Mouse (Mus musculus) liver, embryonic 12.5 days (tissue): ENCODE measurements around the gene Tubg1. TPM values are rescaled to one million over a fixed set of nuclear protein-coding genes. Genes with fewer than 3 reads are reported as not detected.

ENCODE experiments used
- ATAC-seq: fragments of 200-750 bp; cut with Nextera tagmentation; 2 replicates; pipeline ENCODE4 v1.8.0; 2017; ENCODE audit warnings: moderate number of reproducible peaks, mild to moderate bottlenecking, moderate library complexity
- H3K27ac ChIP-seq: fragments of 300-500 bp; sonication (generic); 2 replicates; pipeline ENCODE4 v1.5.1; 2016; ENCODE audit warnings: mild to moderate bottlenecking
- H3K27me3 ChIP-seq: fragments of 300-500 bp; sonication (generic); replicated peaks from 2 replicates; pipeline ENCODE4 v1.6.1; 2016; ENCODE audit warnings: mild to moderate bottlenecking, moderate library complexity
- H3K36me3 ChIP-seq: fragments of 300-500 bp; sonication (generic); 2 replicates; pipeline ENCODE4 v1.6.1; 2016; ENCODE audit warnings: mild to moderate bottlenecking, moderate library complexity
- H3K4me1 ChIP-seq: fragments of 300-500 bp; sonication (generic); 2 replicates; pipeline ENCODE4 v1.6.1; 2016
- H3K4me2 ChIP-seq: fragments of 300-500 bp; sonication (generic); 2 replicates; pipeline ENCODE4 v1.6.1; 2016; ENCODE audit warnings: mild to moderate bottlenecking, moderate library complexity
- H3K4me3 ChIP-seq: fragments of 300-500 bp; sonication (generic); 2 replicates; pipeline ENCODE4 v1.5.1; 2016; ENCODE audit warnings: mild to moderate bottlenecking, moderate library complexity
- H3K9ac ChIP-seq: fragments of 300-500 bp; sonication (generic); 2 replicates; pipeline ENCODE4 v1.6.1; 2016; ENCODE audit warnings: mild to moderate bottlenecking, moderate library complexity
- H3K9me3 ChIP-seq: fragments of 300-500 bp; sonication (generic); replicated peaks from 2 replicates; pipeline ENCODE4 v1.6.1; 2016; ENCODE audit warnings: mild to moderate bottlenecking, moderate library complexity
- WGBS: fragments of 180-500 bp; shearing (Covaris S2); methylation state at CpG from one replicate; pipeline ENCODE4 v1.1.7; 2016; ENCODE audit not compliant: insufficient replicate concordance; 5-methylcytosine and 5-hydroxymethylcytosine counted together
- polyA plus RNA-seq: library from polyadenylated mRNA; unstranded; fragments of >200 nt; fragmentation: Nextera tagmentation; extraction: Ambion mirVana; gene quantifications from 2 replicates; pipeline ENCODE4 v1.2.1, GENCODE M21; 2016

Tubg1 gene
- polyA plus RNA-seq, 1 experiment from 2014 or later, result 59.6 TPM

DNA sequence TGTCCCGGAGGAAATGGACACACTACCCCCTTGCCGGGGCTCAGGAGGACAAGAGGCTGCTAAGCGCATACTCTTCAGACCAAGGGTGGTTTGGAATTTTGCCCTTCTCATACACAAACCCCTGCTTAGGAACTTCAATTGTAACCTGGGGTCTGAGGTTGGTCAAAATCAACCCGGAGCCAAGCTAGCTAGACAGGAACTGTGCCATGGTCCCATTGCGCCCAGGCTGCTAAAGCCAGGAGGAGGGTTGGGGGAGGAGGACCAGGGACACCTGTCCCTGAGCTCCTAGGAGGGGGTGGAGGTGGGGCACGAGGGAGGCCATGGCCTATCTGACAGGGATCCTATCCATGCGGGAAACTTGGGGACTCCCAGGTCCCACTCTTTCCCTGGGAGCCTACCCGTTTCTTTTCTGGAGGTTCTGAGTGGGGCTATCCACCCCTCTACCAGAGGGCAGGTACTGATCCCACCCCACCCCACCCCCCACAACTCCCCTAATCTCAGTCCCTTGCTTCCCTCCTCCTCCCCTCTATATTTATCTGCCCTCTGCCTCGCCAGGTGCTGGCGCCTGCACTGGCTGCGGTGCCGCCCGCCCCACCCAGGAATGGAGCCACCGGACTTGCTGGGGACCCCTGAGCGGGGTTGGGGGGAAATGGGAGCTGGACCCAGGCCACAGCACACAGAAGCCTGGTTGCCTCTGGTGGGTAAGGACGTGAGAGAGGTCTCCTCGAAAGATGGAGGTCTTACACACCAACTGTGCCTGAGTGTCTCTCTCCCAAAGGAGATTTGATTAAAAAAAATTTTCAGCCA is 49.8 kb downstream of the Tubg1 start:
- H3K4me1 ChIP-seq, result peaks cover 73% of the 10 kb centered on the region
- peak overlapping the region; percentile 47; the same call in 1 of the 2 replicates for H3K9ac ChIP-seq

DNA sequence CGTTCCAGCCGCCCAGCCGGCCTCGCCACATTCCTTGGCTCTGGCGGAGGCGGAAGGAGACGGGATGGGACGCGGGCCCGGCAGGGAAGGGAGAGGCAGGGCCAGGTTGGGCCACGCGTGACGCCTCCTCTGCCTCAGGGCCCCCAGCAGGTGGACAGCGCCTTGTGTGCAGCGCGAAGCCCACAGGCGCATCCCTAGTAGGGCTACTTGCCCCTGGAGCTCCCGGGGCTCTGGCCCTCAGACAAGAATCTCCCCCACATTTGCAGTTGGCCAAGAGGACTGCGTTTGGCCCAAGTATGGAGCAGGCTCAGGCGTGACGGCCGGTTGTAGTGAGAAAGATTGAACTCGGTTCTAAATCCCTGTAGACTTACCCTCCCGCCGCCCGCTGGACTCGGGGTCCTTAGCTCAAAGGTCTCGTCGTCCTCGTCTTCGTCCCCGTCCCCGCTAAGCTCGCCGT is 50.6 kb downstream of the Tubg1 start, which contains the start of gene Cntnap1:
Gene Cntnap1, plus strand, starts transcription at position 170 of the 457 bp plus-strand sequence.
- Histone ChIP-seq H3K9me3 (no peaks in the 10 kb centered on the region), H3K4me1 (peaks cover 73% of the 10 kb centered on the region), H3K27me3 (peaks cover 100% of the 10 kb centered on the region), H3K36me3 (peaks cover 9% of the 10 kb centered on the region; the same call in 1 of the 2 replicates), H3K27ac (peak within 1 kb of the TSS; percentile 18; the same call in 1 of the 2 replicates), H3K9ac (peak within 1 kb of the TSS; percentile 47), H3K4me2 (peak within 1 kb of the TSS; percentile 68), H3K4me3 (peak within 1 kb of the TSS; percentile 55)
- WGBS, result 1% methylated on average over 35 of the region's 35 CpGs
- no peak for ATAC-seq

More for the DNA sequence above, 49.8 kb downstream of the Tubg1 start:
- ATAC-seq, result no peak
- Histone ChIP-seq H3K4me2 (peak overlapping the region; percentile 68), H3K36me3 (peaks cover 9% of the 10 kb centered on the region; the same call in 1 of the 2 replicates), H3K9me3 (no peaks in the 10 kb centered on the region), H3K4me3 (peak overlapping the region; percentile 55), H3K27ac (no peak overlapping the region), H3K27me3 (peaks cover 100% of the 10 kb centered on the region)
- whole genome bisulfite sequencing, result 12% methylated on average over 17 of the region's 17 CpGs

DNA sequence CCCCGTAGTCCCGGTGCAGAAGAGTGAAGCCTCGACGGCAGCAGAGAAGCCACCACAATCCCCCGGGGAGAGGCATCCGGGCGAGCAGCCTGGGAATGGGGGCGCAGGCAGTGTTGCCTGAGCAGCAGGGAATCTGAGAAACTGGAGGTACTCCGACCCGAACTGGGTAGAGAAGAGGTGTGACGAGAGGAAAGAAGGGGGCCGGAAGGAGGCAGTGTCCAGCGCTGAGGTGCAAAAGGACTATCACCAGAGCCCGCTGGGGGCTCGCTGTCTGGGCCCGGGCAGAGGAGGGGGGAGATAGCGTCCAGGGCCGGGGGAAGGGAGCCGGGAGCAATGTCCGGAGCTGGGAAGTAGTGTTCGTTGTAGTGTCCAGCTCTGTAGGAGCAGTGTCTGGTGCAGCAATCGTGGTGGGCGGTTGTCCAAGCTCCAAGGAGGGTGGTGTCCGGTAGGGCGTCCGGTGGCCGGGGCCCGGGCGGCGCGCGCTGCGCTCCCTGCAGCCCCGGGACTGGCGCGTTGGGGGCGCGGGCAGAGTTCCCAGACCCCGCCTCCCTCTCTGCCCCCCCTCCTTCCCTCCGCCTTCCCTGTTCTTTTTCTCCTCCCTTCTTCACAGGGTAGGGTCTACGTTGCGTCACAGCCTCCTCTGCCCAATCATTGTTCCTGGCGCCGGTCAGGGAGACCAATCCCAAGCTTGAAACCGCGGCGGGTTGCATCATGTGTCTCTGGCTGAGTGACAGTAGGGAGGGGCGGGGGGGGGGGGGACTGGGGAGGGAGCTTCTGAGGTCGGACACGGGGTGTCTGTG is 51.3 kb downstream of the Tubg1 start, which contains the start of gene Plekhh3:
Gene Plekhh3, minus strand, starts transcription at position 541 of the 800 bp plus-strand sequence.
- Histone ChIP-seq H3K4me1 (peaks cover 74% of the 10 kb centered on the region), H3K9ac (peak within 1 kb of the TSS; percentile 47), H3K27ac (peak within 1 kb of the TSS; percentile 56), H3K27me3 (peaks cover 100% of the 10 kb centered on the region), H3K4me2 (peak within 1 kb of the TSS; percentile 68), H3K36me3 (peaks cover 9% of the 10 kb centered on the region; the same call in 1 of the 2 replicates), H3K4me3 (peak within 1 kb of the TSS; percentile 55), H3K9me3 (no peaks in the 10 kb centered on the region)
- peak; percentile 84 for ATAC-seq
- under 1% methylated on average over 50 of the region's 50 CpGs for WGBS

DNA sequence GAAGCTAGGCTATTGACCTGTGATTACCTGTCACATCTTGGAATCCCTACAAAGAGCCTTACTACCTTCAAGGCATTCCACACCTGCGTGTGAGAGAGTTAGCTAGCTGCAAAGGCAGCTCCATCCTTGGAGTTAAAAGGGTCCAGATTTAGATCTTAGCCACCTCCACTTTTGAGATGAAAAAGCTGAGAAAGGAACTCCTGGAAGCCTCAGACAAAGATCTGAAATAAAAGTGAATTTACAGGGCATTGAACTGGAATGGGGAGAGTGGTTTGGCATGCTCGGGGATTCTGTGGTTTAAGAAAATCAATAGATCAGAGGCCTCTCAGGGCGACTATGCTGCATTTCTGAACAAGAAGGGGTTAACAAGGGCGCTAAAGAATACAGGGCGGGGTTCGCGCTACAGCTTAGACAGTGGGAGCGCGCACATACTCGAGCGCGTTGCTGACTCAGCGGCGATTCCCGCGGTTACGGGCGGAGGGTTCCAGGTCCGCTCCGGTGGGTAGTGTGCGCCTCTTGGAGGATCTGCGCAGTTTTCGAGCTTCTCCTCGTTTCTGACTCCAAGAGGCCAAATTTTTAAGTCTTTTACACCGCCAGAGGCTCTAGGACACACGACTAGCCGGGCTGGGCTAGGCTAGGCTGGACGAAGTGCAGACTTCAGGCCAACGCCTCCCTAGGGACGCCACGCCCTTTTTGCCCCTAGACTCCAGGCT is 52.1 kb downstream of the Tubg1 start:
- Histone ChIP-seq H3K4me3 (peak overlapping the region; percentile 55), H3K9ac (peak overlapping the region; percentile 32; the same call in 1 of the 2 replicates), H3K27ac (peak overlapping the region; percentile 56), H3K9me3 (no peaks in the 10 kb centered on the region), H3K4me1 (peaks cover 83% of the 10 kb centered on the region), H3K27me3 (peaks cover 100% of the 10 kb centered on the region), H3K36me3 (peaks cover 9% of the 10 kb centered on the region; the same call in 1 of the 2 replicates), H3K4me2 (peak overlapping the region; percentile 68)
- WGBS, result under 1% methylated on average over 31 of the region's 31 CpGs
- no peak; the same call in 1 of the 2 replicates for ATAC-seq

DNA sequence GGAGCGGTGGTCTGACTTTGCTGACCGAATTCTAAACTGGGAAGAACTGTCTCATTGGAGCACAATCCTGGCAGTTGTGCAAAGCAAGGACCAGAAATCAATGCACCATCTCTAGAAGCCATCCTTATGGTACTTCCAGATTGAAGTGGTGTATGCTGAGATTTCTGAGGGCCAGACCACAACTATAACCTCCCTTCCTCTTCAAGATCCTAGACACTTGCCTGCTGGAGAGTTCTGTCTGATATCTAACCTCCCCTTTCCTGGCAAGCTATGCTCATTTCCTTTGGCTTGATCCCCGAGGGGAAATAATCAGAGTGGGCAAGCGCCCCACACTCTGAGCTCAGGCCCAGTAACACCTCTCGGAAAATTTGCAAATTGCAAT is 52.7 kb downstream of the Tubg1 start:
- peaks cover 100% of the 10 kb centered on the region for H3K27me3 ChIP-seq

DNA sequence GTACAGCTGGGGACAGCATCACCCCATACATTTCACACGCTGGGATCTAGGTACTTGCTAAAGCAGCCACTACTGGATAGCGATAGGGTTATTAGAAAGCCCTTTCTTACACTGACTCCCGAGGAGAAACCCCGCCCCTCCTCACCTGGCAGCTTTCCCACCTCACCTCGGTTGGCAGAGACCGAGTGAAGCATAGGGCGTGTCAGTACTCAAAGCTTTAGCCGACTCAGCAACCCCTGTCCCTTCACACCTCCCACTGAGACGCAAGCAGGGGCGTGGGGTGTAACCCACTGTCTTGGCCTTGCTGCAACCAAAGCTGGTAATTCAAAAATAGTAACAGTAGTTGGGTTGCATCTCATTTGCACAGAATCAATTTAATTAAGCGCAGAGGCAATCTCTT is 53.4 kb downstream of the Tubg1 start:
- WGBS, result 11% methylated on average over 11 of the region's 11 CpGs
- Histone ChIP-seq H3K4me3 (0 out of 2 replicates have a peak overlapping the region, but pooled peaks have one; percentile 35), H3K4me1 (peaks cover 80% of the 10 kb centered on the region)

More for the DNA sequence above, 52.7 kb downstream of the Tubg1 start:
- no peak for ATAC-seq
- Histone ChIP-seq H3K36me3 (peaks cover 5% of the 10 kb centered on the region; the same call in 1 of the 2 replicates), H3K9ac (peak overlapping the region; percentile 32; the same call in 1 of the 2 replicates), H3K4me2 (peak overlapping the region; percentile 68), H3K4me1 (peaks cover 86% of the 10 kb centered on the region), H3K9me3 (no peaks in the 10 kb centered on the region), H3K4me3 (peak overlapping the region; percentile 55), H3K27ac (peak overlapping the region; percentile 56)
- 5% methylated on average over 5 of the region's 5 CpGs for WGBS

DNA sequence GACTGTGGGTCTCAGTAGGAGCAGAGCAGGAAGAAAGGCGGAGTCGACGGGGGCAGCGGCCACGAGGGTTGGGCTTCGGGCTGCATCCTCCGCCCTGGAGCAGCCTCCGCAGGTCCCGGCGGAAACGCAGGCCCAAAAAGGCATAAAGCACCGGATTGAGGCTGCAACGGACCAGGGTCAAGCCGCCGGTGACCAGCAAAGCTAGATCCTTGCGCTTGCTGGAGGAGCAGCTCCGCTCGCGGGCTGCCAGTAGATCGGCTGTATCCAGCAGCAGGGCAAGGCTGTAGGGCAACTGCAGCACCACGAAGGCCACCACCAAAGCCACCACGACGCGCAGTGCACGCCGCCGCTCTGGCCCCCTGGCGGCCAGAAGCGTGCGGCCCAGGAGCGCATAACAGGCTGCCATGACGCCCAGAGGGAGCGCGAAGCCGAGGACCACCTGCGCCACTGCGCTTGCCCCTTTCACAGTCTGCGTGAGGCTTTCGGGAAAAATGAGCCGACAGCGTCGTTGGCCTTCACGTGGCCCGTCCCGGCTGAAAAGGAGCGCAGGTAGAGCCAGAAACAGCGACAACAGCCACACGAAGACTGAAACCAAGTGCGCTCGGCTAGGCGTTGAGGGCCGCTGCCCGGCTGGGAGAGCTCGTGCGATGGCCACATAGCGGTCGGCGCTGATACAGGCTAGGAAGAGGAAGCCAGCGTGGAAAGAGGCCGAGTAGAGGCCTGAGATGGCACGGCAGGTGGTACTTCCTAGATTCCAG is 54.1 kb downstream of the Tubg1 start:
- Histone ChIP-seq H3K4me1 (peaks cover 75% of the 10 kb centered on the region), H3K27ac (no peak overlapping the region), H3K36me3 (no peaks in the 10 kb centered on the region), H3K4me2 (peak overlapping the region; percentile 65), H3K9me3 (no peaks in the 10 kb centered on the region), H3K9ac (peak overlapping the region; percentile 5; the same call in 1 of the 2 replicates), H3K27me3 (peaks cover 100% of the 10 kb centered on the region), H3K4me3 (peak overlapping the region; percentile 35)
- peak; percentile 63 for ATAC-seq
- 2% methylated on average over 61 of the region's 61 CpGs for WGBS

More for the DNA sequence above, 53.4 kb downstream of the Tubg1 start:
- Histone ChIP-seq H3K4me2 (peak overlapping the region; percentile 65), H3K36me3 (no peaks in the 10 kb centered on the region), H3K27ac (no peak overlapping the region), H3K9ac (no peak overlapping the region), H3K27me3 (peaks cover 100% of the 10 kb centered on the region), H3K9me3 (no peaks in the 10 kb centered on the region)
- ATAC-seq, result no peak

DNA sequence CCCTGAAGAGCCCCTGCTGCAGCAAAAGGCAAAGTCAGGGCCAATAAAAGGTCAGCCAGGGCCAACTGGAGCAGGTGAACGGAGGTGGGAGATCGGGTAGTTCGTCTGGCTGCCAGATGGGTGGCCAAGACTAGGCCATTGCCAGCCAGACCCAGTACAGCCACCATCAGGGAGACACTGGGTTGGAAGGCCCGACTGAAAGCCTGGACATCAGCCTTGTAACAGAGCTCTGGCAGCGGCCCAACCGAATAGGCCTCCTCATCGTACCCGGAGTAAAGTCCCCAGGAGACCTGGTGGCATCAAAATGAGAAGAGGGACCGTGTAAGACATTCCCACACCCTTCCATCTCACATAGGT is 54.6 kb downstream of the Tubg1 start:
- no peaks in the 10 kb centered on the region for H3K9me3 ChIP-seq
- peak overlapping the region; percentile 65 for H3K4me2 ChIP-seq
- peaks cover 100% of the 10 kb centered on the region for H3K27me3 ChIP-seq
- no peak overlapping the region for H3K9ac ChIP-seq
- peak overlapping the region; percentile 35 for H3K4me3 ChIP-seq
- no peaks in the 10 kb centered on the region for H3K36me3 ChIP-seq
- peaks cover 71% of the 10 kb centered on the region for H3K4me1 ChIP-seq
- no peak overlapping the region for H3K27ac ChIP-seq
- 34% methylated on average over 9 of the region's 9 CpGs for WGBS
- no peak for ATAC-seq

DNA sequence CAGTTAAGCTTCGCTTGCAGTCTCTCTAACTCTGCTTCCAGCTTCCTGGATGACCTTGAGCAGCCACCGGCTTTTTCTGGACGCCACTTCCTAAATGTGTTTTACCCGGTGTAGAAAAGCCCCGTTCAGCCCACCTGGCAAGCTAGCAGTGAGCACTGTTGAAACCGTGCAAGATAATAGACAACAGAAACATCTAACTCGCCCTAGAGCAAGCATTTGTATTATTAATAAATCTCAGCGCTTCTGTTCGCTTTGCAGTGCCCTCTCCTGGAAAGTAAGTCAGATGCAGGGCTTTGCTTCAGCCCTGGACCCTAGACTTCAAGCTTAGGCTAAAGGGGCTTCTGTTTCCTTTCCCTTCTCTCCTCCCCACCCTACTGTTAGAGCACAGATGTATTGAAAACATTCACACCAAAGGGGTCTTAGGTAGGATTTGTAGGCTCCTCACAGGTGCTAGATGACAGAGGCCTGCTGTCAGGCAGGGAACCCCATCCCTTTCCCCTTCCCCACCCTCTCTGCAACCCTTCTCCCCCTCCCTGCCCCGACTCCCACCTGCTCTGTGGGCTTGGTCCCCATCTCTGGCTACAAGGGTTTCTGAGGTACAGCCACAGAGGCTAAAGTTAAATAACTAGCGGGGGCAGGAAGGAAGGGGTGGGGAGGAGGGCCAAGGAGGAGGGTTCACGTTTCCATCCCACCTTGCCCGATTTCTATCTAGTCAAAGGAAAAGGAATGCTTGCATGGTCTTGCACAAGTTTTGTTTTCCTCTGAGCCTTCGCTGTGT is 55.3 kb downstream of the Tubg1 start, which contains the start of gene Ccr10:
Gene Ccr10, minus strand, starts transcription at position 593 of the 778 bp plus-strand sequence.
- H3K9ac ChIP-seq, result no peak within 1 kb of the TSS
- peak within 1 kb of the TSS; percentile 35 for H3K4me3 ChIP-seq
- H3K27ac ChIP-seq, result no peak within 1 kb of the TSS
- H3K9me3 ChIP-seq, result no peaks in the 10 kb centered on the region
- H3K4me2 ChIP-seq, result peak within 1 kb of the TSS; percentile 65
- H3K36me3 ChIP-seq, result no peaks in the 10 kb centered on the region
- ATAC-seq, result no peak
- 19% methylated on average over 14 of the region's 14 CpGs for WGBS
- peaks cover 99% of the 10 kb centered on the region for H3K27me3 ChIP-seq
- H3K4me1 ChIP-seq, result peaks cover 66% of the 10 kb centered on the region

DNA sequence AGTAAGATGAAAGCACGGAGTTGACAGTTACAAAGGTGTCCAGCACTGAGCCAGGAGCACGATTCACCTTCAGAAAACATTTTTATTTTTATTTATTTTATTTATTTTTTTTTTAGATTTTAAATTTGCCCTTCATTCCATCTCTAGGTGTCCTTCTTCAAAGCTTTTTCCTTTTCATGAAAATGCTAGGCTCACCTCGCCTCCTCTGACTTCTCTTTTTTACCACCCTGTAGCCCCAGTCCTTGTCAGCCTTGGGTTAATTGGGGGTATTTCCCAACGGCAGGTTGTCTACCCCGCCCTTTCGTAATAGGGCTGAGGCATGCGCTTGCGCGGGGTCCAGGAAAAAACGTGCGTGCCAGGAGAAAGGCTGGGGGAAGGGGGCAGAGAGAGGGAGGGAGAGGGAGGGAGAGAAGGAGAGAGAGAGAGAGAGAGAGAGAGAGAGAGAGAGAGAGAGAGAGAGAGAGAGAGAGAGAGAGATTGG is 55.9 kb downstream of the Tubg1 start:
- H3K27me3 ChIP-seq, result peaks cover 99% of the 10 kb centered on the region
- no peaks in the 10 kb centered on the region for H3K9me3 ChIP-seq
- WGBS, result 10% methylated on average over 11 of the region's 11 CpGs
- peak overlapping the region; percentile 49 for H3K4me2 ChIP-seq
- no peak overlapping the region for H3K27ac ChIP-seq
- no peak overlapping the region for H3K9ac ChIP-seq
- ATAC-seq, result no peak
- H3K36me3 ChIP-seq, result no peaks in the 10 kb centered on the region
- H3K4me3 ChIP-seq, result peak overlapping the region; percentile 17
- peaks cover 63% of the 10 kb centered on the region for H3K4me1 ChIP-seq
